Mouse (Mus musculus) hindbrain, embryonic 13.5 days (tissue): ENCODE measurements around the gene Diras2. TPM values are rescaled to one million over a fixed set of nuclear protein-coding genes. Genes with fewer than 3 reads are reported as not detected.

Experiments used
- ATAC-seq: fragments of 200-750 bp; cut with Nextera tagmentation; 2 replicates; pipeline ENCODE4 v1.8.0; 2017; ENCODE audit warnings: moderate TSS enrichment; ENCODE audit not compliant: low FRiP score
- H3K27ac ChIP-seq: fragments of 300-500 bp; sonication (generic); 2 replicates; pipeline ENCODE4 v1.5.1; 2015; ENCODE audit warnings: inconsistent platforms, mild to moderate bottlenecking, moderate library complexity
- H3K27me3 ChIP-seq: fragments of 300-500 bp; sonication (generic); 2 replicates; pipeline ENCODE4 v1.6.1; 2015; ENCODE audit warnings: mild to moderate bottlenecking, inconsistent platforms
- H3K36me3 ChIP-seq: fragments of 300-500 bp; sonication (generic); 2 replicates; pipeline ENCODE4 v1.6.1; 2015; ENCODE audit warnings: mild to moderate bottlenecking, inconsistent platforms
- H3K4me1 ChIP-seq: fragments of 300-500 bp; sonication (generic); replicated peaks from 2 replicates; pipeline ENCODE4 v1.6.1; 2015; ENCODE audit warnings: inconsistent platforms
- H3K4me2 ChIP-seq: fragments of 300-500 bp; sonication (generic); 2 replicates; pipeline ENCODE4 v1.6.1; 2015; ENCODE audit warnings: inconsistent platforms, mild to moderate bottlenecking, moderate library complexity
- H3K4me3 ChIP-seq: fragments of 300-500 bp; sonication (generic); 2 replicates; pipeline ENCODE4 v1.5.1; 2015; ENCODE audit warnings: mild to moderate bottlenecking, inconsistent platforms
- H3K9ac ChIP-seq: fragments of 300-500 bp; sonication (generic); 2 replicates; pipeline ENCODE4 v1.6.1; 2015; ENCODE audit warnings: mild to moderate bottlenecking, inconsistent platforms
- H3K9me3 ChIP-seq: fragments of 300-500 bp; sonication (generic); 2 replicates; pipeline ENCODE4 v1.6.1; 2016; ENCODE audit warnings: inconsistent platforms
- WGBS: fragments of 180-500 bp; shearing (Covaris S2); methylation state at CpG from one replicate; pipeline ENCODE4 v1.1.7; 2015; 5-methylcytosine and 5-hydroxymethylcytosine counted together
- polyA plus RNA-seq: library from polyadenylated mRNA; unstranded; fragments of >200 nt; fragmentation: Nextera tagmentation; extraction: Ambion mirVana; gene quantifications from 2 replicates; pipeline ENCODE4 v1.2.1, GENCODE M21; 2015

Gene Diras2
- polyA plus RNA-seq, 1 experiment from 2014 or later: 2.5 TPM

DNA sequence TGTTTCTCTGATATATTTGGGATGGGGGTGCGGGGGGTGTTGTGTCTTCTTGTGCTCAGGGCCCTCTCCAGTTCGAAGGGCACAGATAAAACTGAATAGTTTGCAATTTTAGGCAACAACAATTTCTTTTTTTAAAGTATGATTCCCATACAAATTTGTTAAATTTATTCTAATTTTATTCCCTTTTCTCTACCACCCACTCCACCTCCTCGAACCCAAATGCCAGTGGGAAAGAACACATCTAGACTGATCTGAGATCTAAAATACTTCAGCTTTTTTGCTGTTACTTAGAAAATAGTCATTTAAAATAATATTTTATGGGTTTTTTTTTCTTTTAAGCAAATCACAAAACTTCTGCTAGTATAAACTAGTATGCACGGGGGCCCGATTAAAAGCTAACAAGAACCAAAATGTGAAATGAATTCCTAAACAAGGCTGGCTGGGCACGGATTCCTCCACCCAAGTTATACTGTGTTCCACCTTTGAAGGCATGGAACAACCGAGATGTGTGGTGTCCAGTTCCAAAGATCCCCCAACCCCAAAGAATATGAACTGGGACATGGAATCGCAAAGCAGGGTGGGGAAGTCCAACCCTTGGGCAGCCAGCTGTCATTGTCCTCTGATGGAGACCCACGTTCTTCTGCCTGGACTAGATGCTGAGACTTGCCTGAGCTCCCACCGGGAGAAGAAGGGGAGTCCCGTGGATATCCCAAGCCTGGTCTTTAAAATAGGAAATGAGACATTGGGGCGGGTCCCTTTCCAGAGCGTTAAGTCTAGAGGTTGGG is 1.7 kb downstream of the Diras2 start:
- ATAC-seq: no peak
- peak overlapping the region; percentile 81 for H3K9ac ChIP-seq
- H3K9me3 ChIP-seq: no peaks in the 10 kb centered on the region
- peaks cover 22% of the 10 kb centered on the region; the same call in 1 of the 2 replicates for H3K27me3 ChIP-seq
- H3K4me1 ChIP-seq: peaks cover 22% of the 10 kb centered on the region
- H3K4me2 ChIP-seq: peak overlapping the region; percentile 87
- 64% methylated on average over 13 of the region's 13 CpGs for WGBS
- no peaks in the 10 kb centered on the region for H3K36me3 ChIP-seq
- H3K4me3 ChIP-seq: peak overlapping the region; percentile 55
- H3K27ac ChIP-seq: no peak overlapping the region

GRCm38 (mm10) chr13:52528786-52529185 is 2.3 kb downstream of the Diras2 start:
- Histone ChIP-seq H3K4me2 (peak overlapping the region; percentile 87), H3K4me3 (peak overlapping the region; percentile 55), H3K27ac (no peak overlapping the region), H3K4me1 (peaks cover 22% of the 10 kb centered on the region), H3K9me3 (no peaks in the 10 kb centered on the region), H3K27me3 (peaks cover 20% of the 10 kb centered on the region; the same call in 1 of the 2 replicates), H3K36me3 (no peaks in the 10 kb centered on the region), H3K9ac (peak overlapping the region; percentile 13; the same call in 1 of the 2 replicates)
- ATAC-seq: no peak
- WGBS: 60% methylated on average over 9 of the region's 9 CpGs

DNA sequence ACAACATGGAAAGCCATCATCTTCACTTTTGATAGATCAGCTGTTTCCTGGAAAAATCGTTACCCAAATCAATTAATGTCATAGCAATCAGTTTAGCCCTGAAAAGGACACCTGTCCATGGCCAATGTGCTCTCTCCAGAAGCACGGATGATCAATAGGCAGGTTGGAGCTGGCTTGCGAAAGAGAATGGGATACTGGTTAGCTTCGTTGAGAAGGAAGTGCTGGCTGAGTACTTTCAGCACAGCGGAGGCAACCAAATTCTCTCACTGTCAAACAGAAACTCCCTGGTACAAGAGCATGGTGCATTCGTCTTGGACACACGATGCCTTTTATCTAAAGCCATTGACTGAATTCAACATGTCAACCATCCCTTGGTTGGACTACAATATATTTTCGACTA is 2.8 kb downstream of the Diras2 start:
- H3K27me3 ChIP-seq: peaks cover 20% of the 10 kb centered on the region; the same call in 1 of the 2 replicates
- H3K4me1 ChIP-seq: peaks cover 22% of the 10 kb centered on the region
- H3K9ac ChIP-seq: no peak overlapping the region
- no peak for ATAC-seq
- H3K27ac ChIP-seq: no peak overlapping the region
- H3K36me3 ChIP-seq: no peaks in the 10 kb centered on the region
- H3K9me3 ChIP-seq: no peaks in the 10 kb centered on the region
- H3K4me3 ChIP-seq: peak overlapping the region; percentile 55
- peak overlapping the region; percentile 87 for H3K4me2 ChIP-seq
- WGBS: 81% methylated on average over 8 of the region's 8 CpGs

DNA sequence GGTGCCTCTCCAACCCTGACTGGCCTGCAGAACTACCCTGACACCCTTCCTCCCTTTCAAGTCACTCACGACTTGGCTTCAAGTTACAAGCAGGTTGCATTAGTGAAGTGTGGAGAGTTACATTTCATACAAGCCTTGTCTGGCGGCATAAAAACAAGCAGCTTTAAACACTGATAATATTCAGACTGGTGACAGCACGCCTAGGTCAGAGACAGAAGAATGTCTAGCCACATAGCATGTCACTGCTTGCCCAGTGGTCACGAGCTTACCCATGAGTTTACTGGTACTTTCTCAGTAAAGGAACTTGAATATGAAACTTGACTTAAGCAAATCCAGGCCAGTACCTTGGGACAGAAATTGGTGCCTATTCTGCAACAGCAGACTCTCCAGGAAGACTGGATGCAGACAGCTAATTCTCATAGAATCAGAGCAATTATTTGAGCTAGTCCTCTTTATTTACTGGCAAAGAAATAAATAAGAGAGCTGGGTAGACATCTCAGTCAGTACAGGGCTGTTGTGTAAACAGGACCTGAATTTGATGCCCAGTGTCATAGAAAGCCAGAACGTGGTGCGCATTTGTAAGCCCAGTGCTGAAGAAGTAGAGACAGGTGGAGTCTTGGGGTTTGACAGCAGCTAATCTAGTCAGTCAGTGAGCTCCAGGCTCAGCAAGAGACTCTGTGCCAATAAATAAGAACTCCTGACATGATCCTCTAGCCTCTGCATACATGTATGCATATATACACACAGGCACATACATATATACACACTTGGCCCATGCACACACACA is 4.6 kb downstream of the Diras2 start:
- H3K4me3 ChIP-seq: no peak overlapping the region
- ATAC-seq: no peak
- no peak overlapping the region for H3K27ac ChIP-seq
- H3K4me2 ChIP-seq: 0 out of 2 replicates have a peak overlapping the region, but pooled peaks have one; percentile 17
- H3K9me3 ChIP-seq: no peaks in the 10 kb centered on the region
- peaks cover 26% of the 10 kb centered on the region for H3K4me1 ChIP-seq
- no peaks in the 10 kb centered on the region for H3K36me3 ChIP-seq
- peaks cover 17% of the 10 kb centered on the region; the same call in 1 of the 2 replicates for H3K27me3 ChIP-seq
- 84% methylated on average over 6 of the region's 6 CpGs for WGBS
- no peak overlapping the region for H3K9ac ChIP-seq

DNA sequence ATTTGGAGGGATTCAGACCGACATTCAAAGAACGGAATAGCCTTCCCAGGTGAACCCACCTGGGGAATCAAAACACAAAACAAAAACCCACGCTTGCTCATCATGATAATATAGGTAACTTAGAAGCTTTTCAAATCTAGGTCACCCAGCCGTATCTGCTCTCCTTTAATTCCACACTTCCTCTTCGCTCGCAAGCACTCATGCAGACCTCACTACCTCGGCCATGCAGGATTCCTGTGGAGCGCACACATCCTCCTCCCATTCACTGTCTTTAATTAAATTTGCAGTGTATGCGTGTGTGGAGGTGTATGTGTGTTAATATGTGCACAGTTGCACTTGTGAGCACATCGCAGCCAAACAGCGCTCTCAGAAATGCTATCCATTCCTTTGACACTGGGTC is 6.8 kb downstream of the Diras2 start:
- Histone ChIP-seq H3K4me1 (peaks cover 26% of the 10 kb centered on the region), H3K36me3 (no peaks in the 10 kb centered on the region), H3K4me2 (no peak overlapping the region), H3K9me3 (no peaks in the 10 kb centered on the region), H3K9ac (no peak overlapping the region), H3K27me3 (peaks cover 8% of the 10 kb centered on the region; the same call in 1 of the 2 replicates), H3K4me3 (no peak overlapping the region), H3K27ac (no peak overlapping the region)
- ATAC-seq: no peak
- WGBS: 83% methylated on average over 11 of the region's 11 CpGs

- Histone ChIP-seq H3K9me3 (no peaks in the 10 kb centered on the region), H3K9ac (no peak overlapping the region), H3K27me3 (no peaks in the 10 kb centered on the region), H3K36me3 (no peaks in the 10 kb centered on the region), H3K4me1 (peaks cover 16% of the 10 kb centered on the region), H3K4me3 (no peak overlapping the region), H3K27ac (no peak overlapping the region), H3K4me2 (no peak overlapping the region)
- ATAC-seq: no peak
- WGBS: 40% methylated on average over 6 of the region's 6 CpGs
Measured at GRCm38 (mm10) chr13:52521176-52521575, 9.9 kb downstream of the Diras2 start.

- Histone ChIP-seq H3K4me2 (no peak overlapping the region), H3K9ac (no peak overlapping the region), H3K9me3 (no peaks in the 10 kb centered on the region), H3K4me3 (no peak overlapping the region), H3K4me1 (peaks cover 16% of the 10 kb centered on the region), H3K27me3 (no peaks in the 10 kb centered on the region), H3K27ac (no peak overlapping the region), H3K36me3 (no peaks in the 10 kb centered on the region)
- 88% methylated on average over 5 of the region's 5 CpGs for WGBS
- no peak for ATAC-seq
Measured at GRCm38 (mm10) chr13:52519425-52519824, 11.7 kb downstream of the Diras2 start.

- WGBS: 90% methylated on average over 4 of the region's 4 CpGs
- Histone ChIP-seq H3K4me1 (peaks cover 16% of the 10 kb centered on the region), H3K27me3 (no peaks in the 10 kb centered on the region), H3K4me3 (no peak overlapping the region), H3K27ac (no peak overlapping the region), H3K9me3 (no peaks in the 10 kb centered on the region), H3K36me3 (no peaks in the 10 kb centered on the region), H3K4me2 (no peak overlapping the region), H3K9ac (no peak overlapping the region)
- no peak for ATAC-seq
Measured at GRCm38 (mm10) chr13:52518377-52518776, 12.7 kb downstream of the Diras2 start.

DNA sequence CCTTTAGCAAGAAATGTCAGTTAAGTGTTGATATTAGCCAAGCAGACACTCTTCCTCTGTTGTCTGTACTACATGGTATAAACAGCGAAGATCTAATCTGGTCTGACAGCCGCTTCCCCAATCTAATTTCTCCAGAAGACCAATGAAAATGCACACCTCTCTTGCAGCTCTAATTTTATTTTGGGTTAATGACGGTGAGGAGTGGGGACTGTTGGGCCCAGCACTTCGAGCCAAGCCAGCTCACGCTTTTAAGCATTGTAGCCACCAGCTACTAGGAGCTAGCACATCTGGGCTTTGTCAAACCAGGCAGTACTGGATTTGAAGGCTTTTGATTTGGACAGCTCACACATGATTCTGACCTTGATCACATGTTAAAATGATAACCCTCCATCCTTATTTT is 14.1 kb downstream of the Diras2 start:
- H3K27me3 ChIP-seq: no peaks in the 10 kb centered on the region
- no peak overlapping the region for H3K4me3 ChIP-seq
- peaks cover 18% of the 10 kb centered on the region for H3K4me1 ChIP-seq
- H3K9ac ChIP-seq: no peak overlapping the region
- H3K27ac ChIP-seq: no peak overlapping the region
- no peak for ATAC-seq
- 83% methylated on average over 5 of the region's 5 CpGs for WGBS
- H3K36me3 ChIP-seq: no peaks in the 10 kb centered on the region
- H3K9me3 ChIP-seq: no peaks in the 10 kb centered on the region
- no peak overlapping the region for H3K4me2 ChIP-seq

DNA sequence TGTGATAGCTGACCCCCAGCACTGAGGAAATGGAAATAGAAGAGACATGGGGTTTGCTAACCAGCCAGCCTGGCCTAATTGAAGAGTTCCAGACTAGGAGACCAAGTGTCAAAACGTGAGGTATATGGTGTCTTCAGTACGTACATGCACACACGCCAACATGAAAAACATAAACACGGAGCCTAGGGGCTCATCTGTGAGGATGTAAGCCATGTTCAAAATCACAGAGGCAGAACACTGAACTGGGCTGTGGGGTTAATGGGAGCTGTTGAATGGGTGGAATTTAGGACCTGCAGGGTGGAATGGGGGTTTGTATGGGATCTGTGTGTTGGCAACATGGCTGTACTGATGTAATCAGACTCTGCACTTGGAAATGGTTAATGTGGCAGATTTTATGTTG is 14.5 kb downstream of the Diras2 start:
- H3K27me3 ChIP-seq: no peaks in the 10 kb centered on the region
- H3K4me1 ChIP-seq: peaks cover 15% of the 10 kb centered on the region
- no peak for ATAC-seq
- H3K4me3 ChIP-seq: no peak overlapping the region
- H3K9ac ChIP-seq: no peak overlapping the region
- H3K27ac ChIP-seq: no peak overlapping the region
- WGBS: 95% methylated on average over 4 of the region's 4 CpGs
- H3K9me3 ChIP-seq: no peaks in the 10 kb centered on the region
- no peaks in the 10 kb centered on the region for H3K36me3 ChIP-seq
- no peak overlapping the region for H3K4me2 ChIP-seq

DNA sequence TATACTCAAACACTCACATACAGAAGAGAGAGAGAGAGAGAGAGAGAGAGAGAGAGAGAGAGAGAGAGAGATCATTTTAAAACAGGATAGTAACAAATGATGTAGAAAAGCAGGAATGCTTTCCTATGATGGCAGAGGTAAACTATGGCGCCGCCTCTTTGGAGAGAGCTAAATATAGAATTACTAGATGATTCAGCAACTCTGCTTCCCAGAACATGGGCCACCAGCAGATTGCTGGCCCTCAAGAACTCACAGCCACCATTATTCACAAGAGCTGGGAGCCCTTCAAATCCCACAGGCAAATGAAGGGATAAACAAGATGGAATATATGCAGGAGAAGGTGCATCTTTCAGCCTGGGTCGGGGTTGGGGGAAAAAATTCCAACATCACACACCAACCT is 15.0 kb downstream of the Diras2 start:
- WGBS: 81% methylated on average over 3 of the region's 3 CpGs
- Histone ChIP-seq H3K4me1 (peaks cover 10% of the 10 kb centered on the region), H3K27me3 (no peaks in the 10 kb centered on the region), H3K27ac (no peak overlapping the region), H3K9me3 (no peaks in the 10 kb centered on the region), H3K9ac (no peak overlapping the region), H3K36me3 (no peaks in the 10 kb centered on the region), H3K4me3 (no peak overlapping the region), H3K4me2 (no peak overlapping the region)
- ATAC-seq: no peak

- Histone ChIP-seq H3K36me3 (no peaks in the 10 kb centered on the region), H3K4me3 (no peak overlapping the region), H3K9ac (no peak overlapping the region), H3K4me1 (0 out of 2 replicates have a peak, but pooled peaks cover 3% of the 10 kb centered on the region), H3K9me3 (no peaks in the 10 kb centered on the region), H3K27ac (no peak overlapping the region), H3K4me2 (no peak overlapping the region), H3K27me3 (no peaks in the 10 kb centered on the region)
- no peak for ATAC-seq
- WGBS: 84% methylated on average over 3 of the region's 3 CpGs
Measured at GRCm38 (mm10) chr13:52513554-52513953, 17.5 kb downstream of the Diras2 start.
